Mouse (Mus musculus) midbrain, embryonic 15.5 days (tissue): Measurements from ENCODE around the gene Ncaph2. TPM values are rescaled to one million over a fixed set of nuclear protein-coding genes. Genes with fewer than 3 reads are reported as not detected.

Experiments
- ATAC-seq: fragments of 200-750 bp; cut with Nextera tagmentation; replicated peaks from 2 replicates; pipeline ENCODE4 v1.8.0; 2017; ENCODE audit warnings: moderate TSS enrichment
- H3K27ac ChIP-seq: fragments of 300-500 bp; sonication (generic); 2 replicates; pipeline ENCODE4 v1.5.1; 2015; ENCODE audit warnings: mild to moderate bottlenecking, inconsistent platforms
- H3K27me3 ChIP-seq: fragments of 300-500 bp; sonication (generic); replicated peaks from 2 replicates; pipeline ENCODE4 v1.6.1; 2015; ENCODE audit warnings: inconsistent platforms
- H3K36me3 ChIP-seq: fragments of 300-500 bp; sonication (generic); replicated peaks from 2 replicates; pipeline ENCODE4 v1.6.1; 2015; ENCODE audit warnings: inconsistent platforms
- H3K4me1 ChIP-seq: fragments of 300-500 bp; sonication (generic); 2 replicates; pipeline ENCODE4 v1.6.1; 2015; ENCODE audit warnings: inconsistent platforms
- H3K4me2 ChIP-seq: fragments of 300-500 bp; sonication (generic); 2 replicates; pipeline ENCODE4 v1.6.1; 2015; ENCODE audit warnings: inconsistent platforms, mild to moderate bottlenecking, moderate library complexity
- H3K4me3 ChIP-seq: fragments of 300-500 bp; sonication (generic); 2 replicates; pipeline ENCODE4 v1.5.1; 2015; ENCODE audit warnings: mild to moderate bottlenecking, inconsistent platforms
- H3K9ac ChIP-seq: fragments of 300-500 bp; sonication (generic); 2 replicates; pipeline ENCODE4 v1.6.1; 2015; ENCODE audit warnings: mild to moderate bottlenecking, inconsistent platforms
- H3K9me3 ChIP-seq: fragments of 300-500 bp; sonication (generic); 2 replicates; pipeline ENCODE4 v1.6.1; 2016; ENCODE audit warnings: inconsistent platforms
- WGBS: fragments of 180-500 bp; shearing (Covaris S2); methylation state at CpG from one replicate; pipeline ENCODE4 v1.1.7; 2015; ENCODE audit warnings: mixed read lengths; 5-methylcytosine and 5-hydroxymethylcytosine counted together
- polyA plus RNA-seq: library from polyadenylated mRNA; unstranded; fragments of >200 nt; fragmentation: Nextera tagmentation; extraction: Ambion mirVana; gene quantifications from 2 replicates; pipeline ENCODE4 v1.2.1, GENCODE M21; 2015

Gene Ncaph2
- polyA plus RNA-seq, 1 experiment from 2014 or later, result 121 TPM

DNA sequence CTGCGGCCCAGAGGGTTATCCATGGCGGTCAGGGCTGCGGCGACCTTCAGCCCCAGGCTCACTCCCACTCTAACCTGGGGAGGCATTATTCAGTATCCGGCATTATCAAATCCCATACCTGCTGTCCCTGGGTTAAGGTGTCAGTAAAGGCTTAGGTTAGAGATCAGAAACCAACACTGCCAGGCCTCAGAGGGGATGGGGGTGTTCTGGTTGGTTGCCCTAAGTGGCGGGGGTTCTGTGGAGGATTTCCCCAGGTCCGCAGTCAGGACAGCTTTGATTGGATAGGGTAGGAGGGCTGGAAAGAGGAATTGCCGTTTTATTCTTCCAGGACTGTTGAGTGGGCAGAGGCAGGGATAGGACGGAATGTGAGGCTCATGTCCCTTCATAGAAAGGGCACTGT is 18.8 kb downstream of the Ncaph2 start:
- Histone ChIP-seq H3K4me2 (peak overlapping the region; percentile 85), H3K9ac (peak overlapping the region; percentile 85), H3K27ac (peak overlapping the region; percentile 95), H3K9me3 (no peaks in the 10 kb centered on the region), H3K4me1 (peaks cover 31% of the 10 kb centered on the region), H3K4me3 (peak overlapping the region; percentile 88), H3K36me3 (peaks cover 28% of the 10 kb centered on the region), H3K27me3 (peaks cover 35% of the 10 kb centered on the region)
- WGBS, result 45% methylated on average over 9 of the region's 9 CpGs
- no peak; the same call in 1 of the 2 replicates for ATAC-seq

GRCm38 (mm10) chr15:89374801-89375534 is 19.4 kb downstream of the Ncaph2 start:
- no peak overlapping the region for H3K9ac ChIP-seq
- 93% methylated on average over 17 of the region's 17 CpGs for WGBS
- H3K9me3 ChIP-seq, result no peaks in the 10 kb centered on the region
- peaks cover 39% of the 10 kb centered on the region for H3K27me3 ChIP-seq
- no peak overlapping the region for H3K27ac ChIP-seq
- ATAC-seq, result no peak
- H3K4me2 ChIP-seq, result peak overlapping the region; percentile 85
- H3K4me1 ChIP-seq, result peaks cover 34% of the 10 kb centered on the region
- no peak overlapping the region for H3K4me3 ChIP-seq
- peaks cover 23% of the 10 kb centered on the region; the same call in 1 of the 2 replicates for H3K36me3 ChIP-seq

DNA sequence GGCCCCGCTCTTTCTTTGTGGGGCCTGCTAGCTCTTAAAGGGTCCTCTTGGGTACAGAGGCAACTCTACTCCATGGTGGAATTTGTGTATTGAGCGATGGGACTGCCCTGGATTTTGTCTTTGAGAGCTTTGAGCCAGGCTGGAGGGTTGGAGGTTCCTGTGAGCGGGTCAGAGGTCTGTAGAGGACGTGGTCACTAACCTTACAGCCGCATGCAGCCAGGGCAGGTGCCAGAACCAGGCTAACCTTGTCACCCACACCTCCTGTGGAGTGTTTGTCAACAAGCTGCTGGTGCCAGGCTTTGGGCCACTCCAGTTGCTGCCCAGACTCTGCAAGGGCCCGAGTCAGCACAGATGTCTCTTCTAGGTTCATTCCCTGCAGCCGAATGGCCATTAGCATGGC is 20.5 kb downstream of the Ncaph2 start:
- Histone ChIP-seq H3K36me3 (peaks cover 12% of the 10 kb centered on the region; the same call in 1 of the 2 replicates), H3K4me3 (no peak overlapping the region), H3K4me1 (peaks cover 34% of the 10 kb centered on the region), H3K27ac (no peak overlapping the region), H3K4me2 (no peak overlapping the region), H3K9me3 (no peaks in the 10 kb centered on the region), H3K27me3 (peaks cover 42% of the 10 kb centered on the region), H3K9ac (no peak overlapping the region)
- 79% methylated on average over 7 of the region's 7 CpGs for WGBS
- no peak for ATAC-seq

- Histone ChIP-seq H3K36me3 (peaks cover 3% of the 10 kb centered on the region; the same call in 1 of the 2 replicates), H3K4me3 (no peak within 1 kb of the TSS), H3K27ac (no peak within 1 kb of the TSS), H3K4me2 (no peak within 1 kb of the TSS), H3K4me1 (peaks cover 34% of the 10 kb centered on the region), H3K27me3 (peaks cover 42% of the 10 kb centered on the region), H3K9me3 (no peaks in the 10 kb centered on the region), H3K9ac (no peak within 1 kb of the TSS)
- no peak for ATAC-seq
- WGBS, result 24% methylated on average over 16 of the region's 16 CpGs
Observed at GRCm38 (mm10) chr15:89376957-89377356, 21.4 kb downstream of the Ncaph2 start, which contains the start of gene Tymp. Tymp (minus strand) TSS chr15:89377039.

DNA sequence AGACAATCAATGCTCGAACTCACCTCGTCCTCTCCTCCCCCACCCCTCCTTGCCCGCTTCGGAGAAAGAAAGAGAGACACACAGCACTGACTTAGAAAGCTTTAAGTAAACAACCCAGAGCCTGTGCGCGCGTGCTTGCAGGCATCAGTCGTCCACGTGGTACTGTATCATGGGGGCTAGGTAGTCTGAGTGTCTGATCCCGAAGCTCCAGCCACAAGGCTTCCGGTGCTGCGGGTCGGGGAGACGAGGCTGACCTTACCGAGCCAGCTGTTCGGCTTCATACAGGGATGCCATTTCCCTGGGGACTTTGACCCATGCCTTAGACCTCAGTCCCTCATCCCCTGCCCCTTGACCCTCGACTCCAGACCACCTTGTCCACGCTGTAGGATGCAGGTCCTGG is 21.8 kb downstream of the Ncaph2 start:
- no peaks in the 10 kb centered on the region for H3K36me3 ChIP-seq
- H3K27ac ChIP-seq, result no peak overlapping the region
- H3K27me3 ChIP-seq, result peaks cover 42% of the 10 kb centered on the region
- H3K9ac ChIP-seq, result no peak overlapping the region
- 5% methylated on average over 18 of the region's 18 CpGs for WGBS
- H3K9me3 ChIP-seq, result no peaks in the 10 kb centered on the region
- no peak overlapping the region for H3K4me3 ChIP-seq
- no peak overlapping the region for H3K4me2 ChIP-seq
- no peak for ATAC-seq
- peaks cover 34% of the 10 kb centered on the region for H3K4me1 ChIP-seq

- Histone ChIP-seq H3K4me2 (peak overlapping the region; percentile 69), H3K4me1 (peaks cover 26% of the 10 kb centered on the region), H3K9ac (peak overlapping the region; percentile 36), H3K27ac (no peak overlapping the region), H3K9me3 (no peaks in the 10 kb centered on the region), H3K27me3 (peaks cover 42% of the 10 kb centered on the region), H3K4me3 (peak overlapping the region; percentile 34), H3K36me3 (no peaks in the 10 kb centered on the region)
- 11% methylated on average over 46 of the region's 46 CpGs for WGBS
- no peak for ATAC-seq
Observed at GRCm38 (mm10) chr15:89377938-89378828, 22.7 kb downstream of the Ncaph2 start.

GRCm38 (mm10) chr15:89378831-89379401 is 23.4 kb downstream of the Ncaph2 start, which contains the start of gene Odf3b:
Odf3b (minus strand) TSS chr15:89379282.
- Histone ChIP-seq H3K36me3 (no peaks in the 10 kb centered on the region), H3K4me1 (peaks cover 24% of the 10 kb centered on the region), H3K27me3 (peaks cover 42% of the 10 kb centered on the region), H3K9me3 (no peaks in the 10 kb centered on the region), H3K9ac (peak within 1 kb of the TSS; percentile 36), H3K27ac (no peak within 1 kb of the TSS), H3K4me2 (peak within 1 kb of the TSS; percentile 69), H3K4me3 (peak within 1 kb of the TSS; percentile 34)
- peak; percentile 37; the same call in 1 of the 2 replicates for ATAC-seq
- 1% methylated on average over 33 of the region's 33 CpGs for WGBS

DNA sequence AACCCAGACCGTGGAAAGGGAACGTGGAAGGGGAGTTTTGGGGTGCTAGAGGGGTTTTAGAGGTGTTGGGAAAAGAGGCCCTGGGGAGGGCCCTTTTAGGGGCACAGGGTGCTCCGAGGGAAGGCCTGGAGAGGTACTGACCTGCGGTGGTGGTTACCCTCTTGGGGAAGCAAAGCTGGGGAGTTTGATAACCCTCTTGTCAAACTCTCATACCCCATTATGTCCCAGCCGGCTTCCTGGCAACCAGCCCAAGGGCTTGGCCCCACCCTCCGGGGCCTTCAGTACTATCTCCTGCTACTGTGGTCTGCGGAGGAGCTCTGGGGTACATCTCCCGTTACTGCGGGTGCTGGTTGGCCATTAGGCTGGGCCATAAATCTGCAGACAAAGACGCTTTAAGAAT is 23.9 kb downstream of the Ncaph2 start:
- ATAC-seq, result no peak
- Histone ChIP-seq H3K27me3 (peaks cover 42% of the 10 kb centered on the region), H3K9ac (peak overlapping the region; percentile 36; the same call in 1 of the 2 replicates), H3K4me3 (peak overlapping the region; percentile 34), H3K36me3 (no peaks in the 10 kb centered on the region), H3K27ac (no peak overlapping the region), H3K4me1 (peaks cover 20% of the 10 kb centered on the region), H3K9me3 (no peaks in the 10 kb centered on the region), H3K4me2 (peak overlapping the region; percentile 69)
- WGBS, result 15% methylated on average over 10 of the region's 10 CpGs

DNA sequence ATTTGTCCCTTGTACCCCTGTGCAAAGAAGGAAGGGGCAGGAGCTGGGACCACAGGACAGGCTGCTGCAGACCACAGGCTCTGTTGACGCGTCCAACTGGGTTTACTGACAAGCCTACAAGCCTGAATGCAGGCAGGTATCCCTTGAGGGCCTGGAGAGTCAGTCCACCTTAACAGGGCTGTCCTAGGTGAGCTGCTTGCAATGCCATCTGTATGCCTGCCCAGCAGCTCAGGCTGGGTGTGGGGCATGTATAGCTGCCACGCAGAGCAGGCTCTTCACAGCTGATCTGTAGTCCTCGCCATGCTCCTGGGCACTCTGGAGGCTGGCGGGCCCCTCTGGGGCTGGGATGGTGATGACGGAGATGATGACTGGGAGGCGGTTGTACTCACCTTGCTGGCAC is 29.1 kb downstream of the Ncaph2 start, which contains the start of gene Klhdc7b:
TSS of gene Klhdc7b (plus strand) at position 301 of the 400 bp plus-strand sequence.
- Histone ChIP-seq H3K4me2 (no peak within 1 kb of the TSS), H3K36me3 (no peaks in the 10 kb centered on the region), H3K4me3 (no peak within 1 kb of the TSS), H3K27me3 (peaks cover 4% of the 10 kb centered on the region), H3K27ac (no peak within 1 kb of the TSS), H3K9me3 (no peaks in the 10 kb centered on the region), H3K4me1 (0 out of 2 replicates have a peak, but pooled peaks cover under 1% of the 10 kb centered on the region), H3K9ac (no peak within 1 kb of the TSS)
- WGBS, result 86% methylated on average over 7 of the region's 7 CpGs
- no peak for ATAC-seq

GRCm38 (mm10) chr15:89387127-89387526 is 31.6 kb downstream of the Ncaph2 start:
- 51% methylated on average over 12 of the region's 12 CpGs for WGBS
- no peak overlapping the region for H3K9ac ChIP-seq
- ATAC-seq, result no peak
- no peaks in the 10 kb centered on the region for H3K4me1 ChIP-seq
- H3K9me3 ChIP-seq, result no peaks in the 10 kb centered on the region
- H3K4me3 ChIP-seq, result no peak overlapping the region
- no peaks in the 10 kb centered on the region for H3K27me3 ChIP-seq
- no peak overlapping the region for H3K27ac ChIP-seq
- H3K4me2 ChIP-seq, result no peak overlapping the region
- no peaks in the 10 kb centered on the region for H3K36me3 ChIP-seq

DNA sequence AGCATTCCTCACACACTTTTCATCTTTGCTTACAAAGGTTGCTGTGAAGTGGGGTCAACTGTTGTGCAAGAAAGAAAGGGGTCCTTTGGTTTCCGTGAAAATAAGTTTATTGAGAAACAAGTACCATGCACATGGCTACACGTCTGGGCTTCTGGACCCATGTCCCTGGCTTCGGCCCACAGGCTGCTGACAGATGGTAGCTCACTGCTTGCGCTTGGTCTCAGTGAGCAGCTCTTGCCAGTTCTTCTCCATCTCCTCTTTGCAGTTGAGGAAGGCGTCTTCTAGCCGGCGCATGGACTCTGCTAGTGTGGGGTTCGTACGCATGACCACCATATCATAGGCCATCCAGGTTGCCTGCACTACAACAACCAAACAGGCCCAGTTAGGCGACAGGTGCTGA is 34.6 kb downstream of the Ncaph2 start:
- Histone ChIP-seq H3K27ac (no peak overlapping the region), H3K4me1 (no peaks in the 10 kb centered on the region), H3K9me3 (no peaks in the 10 kb centered on the region), H3K9ac (no peak overlapping the region), H3K27me3 (no peaks in the 10 kb centered on the region), H3K36me3 (no peaks in the 10 kb centered on the region), H3K4me3 (no peak overlapping the region), H3K4me2 (no peak overlapping the region)
- ATAC-seq, result no peak
- 91% methylated on average over 10 of the region's 10 CpGs for WGBS

DNA sequence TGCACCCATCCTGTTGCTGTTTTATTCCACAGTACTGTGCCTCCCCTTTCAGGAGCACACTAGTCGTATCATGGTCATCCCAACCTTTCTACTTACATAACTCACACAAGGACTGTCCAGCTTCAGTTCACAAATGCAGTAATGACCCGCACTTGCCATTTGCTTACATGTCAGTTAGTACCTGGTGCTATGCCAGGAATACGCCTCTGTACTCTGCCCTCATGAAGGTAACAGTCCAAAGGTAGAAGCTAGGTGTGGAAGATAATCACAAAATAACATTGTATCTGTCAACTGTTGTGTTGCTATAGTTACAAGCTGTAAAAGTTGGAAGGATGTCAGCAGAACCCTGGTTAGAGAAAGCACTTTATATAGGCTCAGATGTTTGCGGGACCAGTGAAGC is 41.4 kb downstream of the Ncaph2 start:
- Histone ChIP-seq H3K27me3 (no peaks in the 10 kb centered on the region), H3K27ac (no peak overlapping the region), H3K9me3 (no peaks in the 10 kb centered on the region), H3K36me3 (no peaks in the 10 kb centered on the region), H3K9ac (no peak overlapping the region), H3K4me2 (no peak overlapping the region), H3K4me1 (no peaks in the 10 kb centered on the region), H3K4me3 (no peak overlapping the region)
- 93% methylated on average over 4 of the region's 4 CpGs for WGBS
- ATAC-seq, result no peak
